Mouse (Mus musculus) WW6 (cell line): ENCODE measurements at regions not wholly inside any gene's neighbourhood (a gene's known extent, or its start where the extent isn't known, plus 50 kb on each side); places are given as distances from the start of the nearest gene placed in this dataset.

Experiments used
- DNase-seq: peaks from one replicate; pipeline ENCODE4 v3.0.0-alpha.2; 2013; ENCODE audit warnings: low read depth, low spot score

GRCm38 (mm10) chr3:52512761-52513160, 244.6 kb downstream of the Foxo1 start:
- DNase-seq = no peak

- DNase-seq = no peak
These were observed 243.4 kb downstream of the Foxo1 start for GRCm38 (mm10) chr3:52511549-52511948.

- DNase-seq = no peak
These were observed 242.7 kb downstream of the Foxo1 start for GRCm38 (mm10) chr3:52510831-52511230.

- DNase-seq = no peak
These were observed 242.1 kb downstream of the Foxo1 start for GRCm38 (mm10) chr3:52510088-52510765.

- no peak for DNase-seq
These were observed 235.8 kb downstream of the Foxo1 start for GRCm38 (mm10) chr3:52503925-52504324.

GRCm38 (mm10) chr3:52502223-52502622, 234.1 kb downstream of the Foxo1 start:
- DNase-seq = no peak

GRCm38 (mm10) chr3:52501614-52502013, 233.5 kb downstream of the Foxo1 start:
- no peak for DNase-seq

GRCm38 (mm10) chr3:52500026-52500425, 231.9 kb downstream of the Foxo1 start:
- DNase-seq = no peak

- no peak for DNase-seq
These were observed 231.4 kb downstream of the Foxo1 start for GRCm38 (mm10) chr3:52499581-52499980.

- DNase-seq = no peak
These were observed 230.5 kb downstream of the Foxo1 start for GRCm38 (mm10) chr3:52498506-52499228.

GRCm38 (mm10) chr3:52496965-52497364, 228.8 kb downstream of the Foxo1 start:
- no peak for DNase-seq

GRCm38 (mm10) chr3:52495401-52495800, 227.3 kb downstream of the Foxo1 start:
- DNase-seq = no peak

GRCm38 (mm10) chr3:52494924-52495323, 226.8 kb downstream of the Foxo1 start:
- DNase-seq = no peak

- DNase-seq = no peak
These were observed 211.1 kb downstream of the Foxo1 start for GRCm38 (mm10) chr3:52479186-52479585.

GRCm38 (mm10) chr3:52469900-52470299, 201.8 kb downstream of the Foxo1 start:
- no peak for DNase-seq

- no peak for DNase-seq
These were observed 201.3 kb downstream of the Foxo1 start for GRCm38 (mm10) chr3:52469397-52469796.

GRCm38 (mm10) chr3:52468326-52468725, 200.2 kb downstream of the Foxo1 start:
- DNase-seq = no peak

- DNase-seq = no peak
These were observed 199.7 kb downstream of the Foxo1 start for GRCm38 (mm10) chr3:52467876-52468275.

- no peak for DNase-seq
These were observed 198.9 kb downstream of the Foxo1 start for GRCm38 (mm10) chr3:52466984-52467565.

- no peak for DNase-seq
These were observed 198.4 kb downstream of the Foxo1 start for GRCm38 (mm10) chr3:52466571-52466970.

- DNase-seq = no peak
These were observed 195.8 kb downstream of the Foxo1 start for GRCm38 (mm10) chr3:52463911-52464310.

GRCm38 (mm10) chr3:52454955-52455354, 186.8 kb downstream of the Foxo1 start:
- no peak for DNase-seq

GRCm38 (mm10) chr3:52453041-52453440, 184.9 kb downstream of the Foxo1 start:
- no peak for DNase-seq
